Comparison of ENCODE assay signal across 8 mouse cellular contexts in genomic region chr17:23843812-23844273, GRCm38 (mm10). TPM values are rescaled to one million over a fixed set of nuclear protein-coding genes. Genes with fewer than 3 reads are reported as not detected.
A peak's percentile ranks its signal among the peaks of the same experiment; 100 is the strongest.
DNase-seq lines count a peak whose midpoint lies in the region; ATAC-seq and TF ChIP-seq lines count a peak whose summit lies in the region.

Gene Prss32 (plus strand): TSS chr17:23843855.
Gene Prss41 (minus strand): TSS chr17:23844172.

- DNase-seq in adrenal gland, adult 2 months: peak; percentile 65
- DNase-seq in embryonic facial prominence, embryonic 11.5 days (ENCODE audit: low spot score): peak; percentile 72
- DNase-seq in kidney, postnatal 25 days: peak; percentile 65 to 66
- DNase-seq in spleen, postnatal 36 days (ENCODE audit: low spot score in 2 of 2): peak; percentile 42 to 57
- no peak for DNase-seq in left cerebral cortex, adult 8-10 months (ENCODE audit: low spot score in 2 of 2)

- H3K9ac ChIP-seq in embryonic facial prominence, embryonic 11.5 days (replicated peaks; ENCODE audit: low read length): no peak within 1 kb of the TSS
- H3K9ac ChIP-seq in heart, embryonic 16.5 days (ENCODE audit: low read length): no peak within 1 kb of the TSS

- peaks cover 7% of the 10 kb centered on the region for H3K4me1 ChIP-seq in E14TG2a.4 (replicated peaks; ENCODE audit: low read depth, low read length)
- H3K4me1 ChIP-seq in embryonic facial prominence, embryonic 11.5 days (ENCODE audit: control insufficient read depth, insufficient read depth, low read length): no peaks in the 10 kb centered on the region
- no peaks in the 10 kb centered on the region for H3K4me1 ChIP-seq in heart, embryonic 16.5 days (ENCODE audit: control insufficient read depth, insufficient read depth, low read length)
- peaks cover 10% of the 10 kb centered on the region for H3K4me1 ChIP-seq in megakaryocyte, embryonic 14.5 days

- ATAC-seq in embryonic facial prominence, embryonic 11.5 days (replicated peaks; ENCODE audit: insufficient number of reproducible peaks, low FRiP score, low TSS enrichment, low read depth): 0 out of 2 replicates have a peak, but pooled peaks have one; percentile 42
- no peak for ATAC-seq in heart, embryonic 16.5 days (replicated peaks; ENCODE audit: extremely low read depth, insufficient read depth, low FRiP score)

- peak; percentile 75 for TF ChIP-seq CTCF in E14TG2a.4 (conservative IDR thresholded peaks at IDR 0.05; ENCODE audit: low read length)

- H3K27ac ChIP-seq in embryonic facial prominence, embryonic 11.5 days (replicated peaks; ENCODE audit: low read depth, low read length): no peak within 1 kb of the TSS
- H3K27ac ChIP-seq in heart, embryonic 16.5 days (ENCODE audit: low read length): no peak within 1 kb of the TSS

- H3K27me3 ChIP-seq in E14TG2a.4 (ENCODE audit: insufficient read depth, low read length): no peaks in the 10 kb centered on the region; the same call in 1 of the 2 replicates
- H3K27me3 ChIP-seq in embryonic facial prominence, embryonic 11.5 days (ENCODE audit: control insufficient read depth, insufficient read depth, low read length): peaks cover 2% of the 10 kb centered on the region; the same call in 1 of the 2 replicates
- no peaks in the 10 kb centered on the region; the same call in 1 of the 2 replicates for H3K27me3 ChIP-seq in heart, embryonic 16.5 days (ENCODE audit: control insufficient read depth, insufficient read depth, low read length)
- peaks cover 7% of the 10 kb centered on the region for H3K27me3 ChIP-seq in megakaryocyte, embryonic 14.5 days (replicated peaks)

- peak within 1 kb of the TSS; percentile 40 for H3K4me2 ChIP-seq in embryonic facial prominence, embryonic 11.5 days (ENCODE audit: low read depth, low read length)
- peak within 1 kb of the TSS; percentile 39 for H3K4me2 ChIP-seq in heart, embryonic 16.5 days (ENCODE audit: low read depth, low read length)

- peaks cover 6% of the 10 kb centered on the region; the same call in 1 of the 2 replicates for H3K36me3 ChIP-seq in E14TG2a.4 (ENCODE audit: insufficient read depth, low read length)
- H3K36me3 ChIP-seq in embryonic facial prominence, embryonic 11.5 days (replicated peaks; ENCODE audit: control insufficient read depth, insufficient read depth, low read depth, low read length): no peaks in the 10 kb centered on the region
- H3K36me3 ChIP-seq in heart, embryonic 16.5 days (ENCODE audit: control insufficient read depth, insufficient read depth): no peaks in the 10 kb centered on the region
- H3K36me3 ChIP-seq in megakaryocyte, embryonic 14.5 days (replicated peaks; ENCODE audit: low read length): no peaks in the 10 kb centered on the region

- WGBS in embryonic facial prominence, embryonic 11.5 days: 14% methylated on average over 19 of the region's 19 CpGs
- 12% methylated on average over 19 of the region's 19 CpGs for WGBS in heart, embryonic 16.5 days

- peak within 1 kb of the TSS; percentile 74 for H3K4me3 ChIP-seq in E14TG2a.4 (replicated peaks; ENCODE audit: low read length)
- H3K4me3 ChIP-seq in embryonic facial prominence, embryonic 11.5 days (ENCODE audit: low read depth, low read length): 0 out of 2 replicates have a peak within 1 kb of the TSS, but pooled peaks have one; percentile 6
- H3K4me3 ChIP-seq in heart, embryonic 16.5 days (ENCODE audit: low read length): peak within 1 kb of the TSS; percentile 5; the same call in 1 of the 2 replicates
- H3K4me3 ChIP-seq in megakaryocyte, embryonic 14.5 days (replicated peaks): peak within 1 kb of the TSS; percentile 87

- H3K9me3 ChIP-seq in E14TG2a.4 (ENCODE audit: low read length): no peaks in the 10 kb centered on the region
- H3K9me3 ChIP-seq in embryonic facial prominence, embryonic 11.5 days (replicated peaks; ENCODE audit: control insufficient read depth, low read length): no peaks in the 10 kb centered on the region
- no peaks in the 10 kb centered on the region for H3K9me3 ChIP-seq in heart, embryonic 16.5 days (replicated peaks; ENCODE audit: control insufficient read depth, low read length)
- 0 out of 2 replicates have a peak, but pooled peaks cover 4% of the 10 kb centered on the region for H3K9me3 ChIP-seq in megakaryocyte, embryonic 14.5 days

RNA-seq across cellular contexts. Expression of gene Prss32, which starts in this region (rescaled TPM):
- total RNA-seq in adrenal gland, adult 2 months (2021): not detected
- 0.06 TPM in 1 of 2 replicates, not detected in the other for polyA plus RNA-seq in adrenal gland, adult 2 months (2012; rRNA removed)
- not detected in 2 replicates for polyA plus RNA-seq in embryonic facial prominence, embryonic 11.5 days (2014; fragmentation: Nextera tagmentation; extraction: Ambion mirVana)
- 0.11 and 0.50 TPM in 2 replicates for polyA plus RNA-seq in heart, embryonic 16.5 days (2015; fragmentation: Nextera tagmentation; extraction: Ambion mirVana)
- not detected in 2 replicates for polyA plus RNA-seq in megakaryocyte, embryonic 14.5 days (2012; ENCODE audit: insufficient read depth, low replicate concordance)
- under 1 TPM in 3 of 4 experiments, not detected in 1; 0.39 to 0.87 (median 0.66) TPM for total RNA-seq in left cerebral cortex, adult 8-10 months (2022)

RNA-seq across cellular contexts. Expression of gene Prss41, which starts in this region (rescaled TPM):
- total RNA-seq in adrenal gland, adult 2 months (2021): under 1 TPM; 0.35 to 0.45 TPM
- 0.28 and 0.90 TPM in 2 replicates for polyA plus RNA-seq in adrenal gland, adult 2 months (2012; rRNA removed)
- 1.8 and 2.1 TPM in 2 replicates for polyA plus RNA-seq in embryonic facial prominence, embryonic 11.5 days (2014; fragmentation: Nextera tagmentation; extraction: Ambion mirVana)
- polyA plus RNA-seq in heart, embryonic 16.5 days (2015; fragmentation: Nextera tagmentation; extraction: Ambion mirVana): 0.21 and 0.22 TPM in 2 replicates
- polyA plus RNA-seq in megakaryocyte, embryonic 14.5 days (2012; ENCODE audit: insufficient read depth, low replicate concordance): 0.28 TPM in 1 of 2 replicates, not detected in the other
- total RNA-seq in left cerebral cortex, adult 8-10 months (2022): 1 to 10 TPM; 1.1 to 3.2 (median 2.0) TPM

Comparison
In these comparisons a context has a peak if more than half of its experiments do, and no peak if none do; other contexts are left out.
1. Peak in DNase-seq in adrenal gland, adult 2 months; RNA of the genes that start here not detected or under 1 TPM.
2. H3K4me3 ChIP-seq: peak in every context shown above with its lines; median percentile 87 in megakaryocyte, embryonic 14.5 days; 74 in E14TG2a.4; 6 in embryonic facial prominence, embryonic 11.5 days; 5 in heart, embryonic 16.5 days.
3. DNase-seq: peak in embryonic facial prominence, embryonic 11.5 days (single experiment), kidney, postnatal 25 days (2 of 2) and spleen, postnatal 36 days (2 of 2); none in left cerebral cortex, adult 8-10 months (0 of 2).